Mouse (Mus musculus): ENCODE results near the gene Bach2. TPM values are rescaled to one million over a fixed set of nuclear protein-coding genes. Genes with fewer than 3 reads are reported as not detected.

Gene Bach2
- total RNA-seq, 2 experiments from 2014 or later: 13.7 to 14.0 TPM

GRCm38 (mm10) chr4:32535626-32536025, 297.0 kb downstream of the Bach2 start:
- no peak for DNase-seq

- DNase-seq: no peak
Observed at GRCm38 (mm10) chr4:32536870-32537508, 298.4 kb downstream of the Bach2 start.

GRCm38 (mm10) chr4:32538088-32538487, 299.5 kb downstream of the Bach2 start:
- DNase-seq: peak; percentile 56 to 64

GRCm38 (mm10) chr4:32538488-32538887, 299.9 kb downstream of the Bach2 start:
- DNase-seq: no peak

- DNase-seq: no peak
Observed at GRCm38 (mm10) chr4:32538987-32539386, 300.4 kb downstream of the Bach2 start.

- no peak for DNase-seq
Observed at GRCm38 (mm10) chr4:32544821-32545545, 306.4 kb downstream of the Bach2 start.

GRCm38 (mm10) chr4:32545548-32545947, 306.9 kb downstream of the Bach2 start:
- no peak for DNase-seq

- DNase-seq: no peak
Observed at GRCm38 (mm10) chr4:32549150-32549549, 310.5 kb downstream of the Bach2 start.

- DNase-seq: no peak
Observed at GRCm38 (mm10) chr4:32551337-32551736, 312.7 kb downstream of the Bach2 start.

GRCm38 (mm10) chr4:32555506-32555905, 316.9 kb downstream of the Bach2 start:
- no peak for DNase-seq

GRCm38 (mm10) chr4:32560246-32560645, 321.6 kb downstream of the Bach2 start:
- no peak for DNase-seq

GRCm38 (mm10) chr4:32560724-32561554, 322.3 kb downstream of the Bach2 start:
- no peak for DNase-seq

- DNase-seq: peak; percentile 62 to 66
Observed at GRCm38 (mm10) chr4:32561555-32562095, 323.0 kb downstream of the Bach2 start.

GRCm38 (mm10) chr4:32562319-32563115, 323.9 kb downstream of the Bach2 start:
- no peak for DNase-seq

- no peak for DNase-seq
Observed at GRCm38 (mm10) chr4:32564416-32564815, 325.8 kb downstream of the Bach2 start.

- DNase-seq: no peak
Observed at GRCm38 (mm10) chr4:32564918-32565317, 326.3 kb downstream of the Bach2 start.

- no peak for DNase-seq
Observed at GRCm38 (mm10) chr4:32569054-32569453, 330.4 kb downstream of the Bach2 start.

- DNase-seq: no peak
Observed at GRCm38 (mm10) chr4:32569995-32570938, 331.7 kb downstream of the Bach2 start.

GRCm38 (mm10) chr4:32570939-32571317, 332.3 kb downstream of the Bach2 start:
- no peak for DNase-seq

GRCm38 (mm10) chr4:32571441-32571840, 332.8 kb downstream of the Bach2 start:
- no peak for DNase-seq

- DNase-seq: peak in 1 of 2 experiments; percentile 36
Observed at GRCm38 (mm10) chr4:32572118-32572517, 333.5 kb downstream of the Bach2 start.
